In genomic region chr15:9082753-9083152, GRCm38 (mm10) we compare ENCODE assay signal across 18 mouse cellular contexts. TPM values are rescaled to one million over a fixed set of nuclear protein-coding genes. Genes with fewer than 3 reads are reported as not detected.
DNase-seq lines count a peak whose midpoint lies in the region; ATAC-seq lines count a peak whose summit lies in the region.
"Had no signal": no experiment of that assay in that cellular context is flagged by ENCODE, and none has a peak within 500 bp of the region (broad histone marks: within the 10 kb centered on the region; RNA-seq: fewer than 3 reads in every experiment).

No protein-coding gene starts in this region.

- no peaks in the 10 kb centered on the region for H3K27me3 ChIP-seq in liver, embryonic 16.5 days (ENCODE audit: control insufficient read depth, insufficient read depth, low read depth, low read length)
- no peaks in the 10 kb centered on the region for H3K27me3 ChIP-seq in forebrain, embryonic 16.5 days (replicated peaks; ENCODE audit: control insufficient read depth, insufficient read depth, low read length)
- H3K27me3 ChIP-seq: lung, embryonic 15.5 days had no signal

- 80% methylated on average over 9 of the region's 9 CpGs for WGBS in liver, embryonic 16.5 days (ENCODE audit: insufficient replicate concordance)
- 92% methylated on average over 9 of the region's 9 CpGs for WGBS in forebrain, embryonic 16.5 days

- peaks cover 61% of the 10 kb centered on the region for H3K4me1 ChIP-seq in liver, embryonic 16.5 days (ENCODE audit: control insufficient read depth, low read depth, low read length)
- no peaks in the 10 kb centered on the region for H3K4me1 ChIP-seq in forebrain, embryonic 16.5 days (replicated peaks; ENCODE audit: control insufficient read depth, insufficient read depth, low read length)

- no peak for ATAC-seq in liver, embryonic 16.5 days (ENCODE audit: low read depth)
- ATAC-seq in forebrain, embryonic 16.5 days: no peak
- ATAC-seq: inflammation-experienced regulatory T-cells, adult 6 months had no signal

- H3K4me3 ChIP-seq in liver, embryonic 16.5 days (ENCODE audit: low read depth, low read length): no peak overlapping the region
- no peak overlapping the region for H3K4me3 ChIP-seq in forebrain, embryonic 16.5 days (replicated peaks; ENCODE audit: low read length)
- H3K4me3 ChIP-seq: hindbrain, embryonic 10.5 days; limb, embryonic 10.5 days; lung, embryonic 15.5 days; myocyte had no signal

- no peak overlapping the region for H3K9ac ChIP-seq in liver, embryonic 16.5 days (ENCODE audit: low read depth, low read length)
- H3K9ac ChIP-seq in forebrain, embryonic 16.5 days (replicated peaks; ENCODE audit: low read depth, low read length): no peak overlapping the region
- H3K9ac ChIP-seq: lung, embryonic 15.5 days had no signal

- H3K27ac ChIP-seq in liver, embryonic 16.5 days (ENCODE audit: low read length): peak overlapping the region; percentile 58; the same call in 1 of the 2 replicates
- no peak overlapping the region for H3K27ac ChIP-seq in forebrain, embryonic 16.5 days (ENCODE audit: low read length)
- H3K27ac ChIP-seq: hindbrain, embryonic 10.5 days; limb, embryonic 10.5 days; lung, embryonic 15.5 days had no signal

- peak; percentile 37 to 44 for DNase-seq in heart, adult 18-20 months
- DNase-seq in heart, postnatal 4 days: no peak
- DNase-seq in kidney, adult 9 months: peak; percentile 60
- DNase-seq in kidney, adult 18-20 months: no peak
- DNase-seq in adrenal gland, postnatal 14 days: peak; percentile 67
- DNase-seq: cerebellum, postnatal 14 days; gastrocnemius, postnatal 10 days; midbrain, embryonic 14.5 days; retina, postnatal 1 day; right cerebral cortex, postnatal 4 days; thymus, postnatal 4 days had no signal

- no peak overlapping the region for H3K4me2 ChIP-seq in liver, embryonic 16.5 days (ENCODE audit: low read depth, low read length)
- H3K4me2 ChIP-seq in forebrain, embryonic 16.5 days (ENCODE audit: low read length): no peak overlapping the region
- H3K4me2 ChIP-seq: lung, embryonic 15.5 days had no signal

- H3K36me3 ChIP-seq in liver, embryonic 16.5 days (ENCODE audit: control insufficient read depth, insufficient read depth): peaks cover 28% of the 10 kb centered on the region
- no peaks in the 10 kb centered on the region for H3K36me3 ChIP-seq in forebrain, embryonic 16.5 days (ENCODE audit: control insufficient read depth, insufficient read depth)

- H3K9me3 ChIP-seq in liver, embryonic 16.5 days (replicated peaks; ENCODE audit: control insufficient read depth, low read length): no peaks in the 10 kb centered on the region
- H3K9me3 ChIP-seq in forebrain, embryonic 16.5 days (ENCODE audit: control insufficient read depth, low read length): no peaks in the 10 kb centered on the region
- H3K9me3 ChIP-seq: hindbrain, embryonic 10.5 days; limb, embryonic 10.5 days; lung, embryonic 15.5 days had no signal

RNA-seq across cellular contexts. Expression of gene Nadk2, which starts 11.7 kb away (rescaled TPM):
- 10 to 100 TPM; 59.8 to 66.2 TPM for total RNA-seq in heart, adult 18-20 months (2021)
- 10 to 100 TPM; 48.8 to 50.5 TPM for total RNA-seq in heart, postnatal 4 days (2021)
- total RNA-seq in adrenal gland, postnatal 14 days (2021): 57.1 and 81.3 TPM in 2 replicates
- polyA plus RNA-seq in liver, embryonic 16.5 days (2015; fragmentation: Nextera tagmentation; extraction: Ambion mirVana): 85.7 and 88.8 TPM in 2 replicates
- 22.7 and 26.1 TPM in 2 replicates for polyA plus RNA-seq in forebrain, embryonic 16.5 days (2015; fragmentation: Nextera tagmentation; extraction: Ambion mirVana)

RNA-seq across cellular contexts. Expression of gene Lmbrd2, which starts 57.6 kb away (rescaled TPM):
- 10 to 100 TPM; 13.1 to 14.0 TPM for total RNA-seq in heart, adult 18-20 months (2021)
- 10 to 100 TPM; 17.4 to 18.0 TPM for total RNA-seq in heart, postnatal 4 days (2021)
- total RNA-seq in adrenal gland, postnatal 14 days (2021): 19.9 and 25.4 TPM in 2 replicates
- 1.9 and 2.0 TPM in 2 replicates for polyA plus RNA-seq in liver, embryonic 16.5 days (2015; fragmentation: Nextera tagmentation; extraction: Ambion mirVana)
- 4.2 and 4.5 TPM in 2 replicates for polyA plus RNA-seq in forebrain, embryonic 16.5 days (2015; fragmentation: Nextera tagmentation; extraction: Ambion mirVana)

Comparison
In these comparisons a context has a peak if more than half of its experiments do, and no peak if none do; other contexts are left out.
1. DNase-seq: peak in heart, adult 18-20 months (2 of 2), kidney, adult 9 months (single experiment) and adrenal gland, postnatal 14 days (single experiment); none in heart, postnatal 4 days (single experiment) and kidney, adult 18-20 months (single experiment).